Mouse (Mus musculus) CH12.LX (cell line): Measurements from ENCODE around the gene Dusp14. TPM values are rescaled to one million over a fixed set of nuclear protein-coding genes. Genes with fewer than 3 reads are reported as not detected.

ENCODE experiments used
- DNase-seq: peaks from one replicate; pipeline ENCODE4 v3.0.0-alpha.2; 2013; ENCODE audit errors: extremely low read depth
- H3K27ac ChIP-seq: 2 replicates; pipeline ENCODE4 v1.5.1; 2012; ENCODE audit warnings: low read depth, mild to moderate bottlenecking, control low read depth, moderate library complexity; ENCODE audit not compliant: insufficient read depth
- H3K27me3 ChIP-seq: replicated peaks from 2 replicates; pipeline ENCODE3; 2012; ENCODE audit warnings: inconsistent platforms
- H3K36me3 ChIP-seq, 2 experiments: replicated peaks in 1 of 2; 2 replicates each; pipeline versions ENCODE3 to v1.6.1; 2012; ENCODE audit warnings: inconsistent platforms in 1 of 2, low read length in 1 of 2, mild to moderate bottlenecking in 1 of 2, mixed read lengths in 1 of 2, moderate library complexity in 1 of 2; ENCODE audit not compliant: control insufficient read depth in 1 of 2, insufficient read depth in 1 of 2
- H3K4me1 ChIP-seq, 2 experiments: 2 replicates each; pipeline ENCODE4 v1.6.1; 2012; ENCODE audit warnings: inconsistent platforms in 1 of 2, moderate library complexity in 1 of 2; ENCODE audit not compliant: insufficient read depth in 2 of 2, control insufficient read depth in 1 of 2
- H3K4me2 ChIP-seq: 2 replicates; pipeline ENCODE4 v1.6.1; 2012; ENCODE audit warnings: low read depth, mild to moderate bottlenecking, control low read depth; ENCODE audit not compliant: poor library complexity, insufficient read depth, severe bottlenecking
- H3K4me3 ChIP-seq, 3 experiments: fragments of 150-350 bp in 1 of 3; sonication (generic) in 1 of 3; replicated peaks in 1 of 3; 2 replicates each; pipeline versions ENCODE3 to v1.5.1; 2011 to 2012; ENCODE audit warnings: low read depth in 2 of 3, low read length in 2 of 3, mild to moderate bottlenecking in 2 of 3, moderate library complexity in 2 of 3, control low read depth in 1 of 3, improper control_type of control experiment in 1 of 3, inconsistent platforms in 1 of 3, mixed read lengths in 1 of 3; ENCODE audit not compliant: poor library complexity in 1 of 3
- H3K79me2 ChIP-seq: replicated peaks from 2 replicates; pipeline ENCODE4 v1.6.1; 2012; ENCODE audit warnings: mild to moderate bottlenecking, moderate library complexity; ENCODE audit not compliant: control insufficient read depth, poor library complexity, insufficient read depth, severe bottlenecking; ENCODE audit errors: extremely low read depth
- H3K9ac ChIP-seq: 2 replicates; pipeline ENCODE4 v1.6.1; 2012; ENCODE audit warnings: low read depth, mild to moderate bottlenecking, control low read depth, moderate library complexity; ENCODE audit not compliant: insufficient read depth
- H3K9me3 ChIP-seq: replicated peaks from 2 replicates; pipeline ENCODE3; 2012; ENCODE audit warnings: low read length, inconsistent platforms, mixed read lengths
- BHLHE40 ChIP-seq: IDR thresholded peaks from 2 replicates; pipeline ENCODE4 v1.6.1; 2011; ENCODE audit warnings: mild to moderate bottlenecking, low read depth, low read length, improper control_type of control experiment
- CTCF ChIP-seq, 2 experiments: IDR thresholded peaks in 1 of 2; conservative IDR thresholded peaks in 1 of 2; 2 replicates each; pipeline ENCODE4 v1.5.1; 2011 to 2012; ENCODE audit warnings: low read depth in 2 of 2, low read length in 2 of 2, improper control_type of control experiment in 1 of 2, inconsistent platforms in 1 of 2, mild to moderate bottlenecking in 1 of 2, moderate library complexity in 1 of 2
- ETS1 ChIP-seq: conservative IDR thresholded peaks from 2 replicates; pipeline ENCODE4 v1.6.1; 2012; ENCODE audit warnings: low read depth, mild to moderate bottlenecking, inconsistent platforms, low read length, improper control_type of control experiment, moderate library complexity
- GABPA ChIP-seq: IDR thresholded peaks from 2 replicates; pipeline ENCODE4 v1.6.1; 2012; ENCODE audit warnings: low read depth, low read length, improper control_type of control experiment, inconsistent platforms; ENCODE audit not compliant: insufficient replicate concordance
- IRF4 ChIP-seq: IDR thresholded peaks from 2 replicates; pipeline ENCODE4 v1.6.1; 2014; ENCODE audit warnings: low read depth, mild to moderate bottlenecking, inconsistent platforms, low read length, improper control_type of control experiment
- JUN ChIP-seq: IDR thresholded peaks from 2 replicates; pipeline ENCODE4 v1.6.1; 2011; ENCODE audit warnings: low read depth, mild to moderate bottlenecking, low read length, improper control_type of control experiment, moderate library complexity; ENCODE audit not compliant: insufficient read depth
- JUND ChIP-seq: conservative IDR thresholded peaks from 2 replicates; pipeline ENCODE4 v1.6.1; 2011; ENCODE audit warnings: low read depth, low read length, improper control_type of control experiment
- KAT2A ChIP-seq: IDR thresholded peaks from 2 replicates; pipeline ENCODE4 v1.6.1; 2012; ENCODE audit warnings: low read length, improper control_type of control experiment, inconsistent platforms; ENCODE audit not compliant: insufficient replicate concordance
- MAFK ChIP-seq: IDR thresholded peaks from 2 replicates; pipeline ENCODE4 v1.6.1; 2011; ENCODE audit warnings: low read length, improper control_type of control experiment; ENCODE audit not compliant: insufficient replicate concordance
- MAX ChIP-seq: IDR thresholded peaks from 2 replicates; pipeline ENCODE4 v1.6.1; 2011; ENCODE audit warnings: low read length, improper control_type of control experiment
- MEF2A ChIP-seq: IDR thresholded peaks from 2 replicates; pipeline ENCODE4 v1.6.1; 2014; ENCODE audit warnings: low read depth, mild to moderate bottlenecking, inconsistent platforms, low read length, improper control_type of control experiment, borderline replicate concordance
- MXI1 ChIP-seq: IDR thresholded peaks from 2 replicates; pipeline ENCODE4 v1.6.1; 2011; ENCODE audit warnings: mild to moderate bottlenecking, low read depth, low read length, improper control_type of control experiment
- MYC ChIP-seq: IDR thresholded peaks from 2 replicates; pipeline ENCODE4 v1.6.1; 2011; ENCODE audit warnings: low read depth, mild to moderate bottlenecking, improper control_type of control experiment, low read length
- NELFE ChIP-seq: IDR thresholded peaks from 2 replicates; pipeline ENCODE4 v1.6.1; 2011; ENCODE audit warnings: low read depth, low read length, improper control_type of control experiment
- PAX5 ChIP-seq: IDR thresholded peaks from 2 replicates; pipeline ENCODE4 v1.6.1; 2012; ENCODE audit warnings: low read length, inconsistent platforms, mixed read lengths
- POLR2A ChIP-seq: IDR thresholded peaks from 2 replicates; pipeline ENCODE4 v1.6.1; 2011; ENCODE audit warnings: low read depth, mild to moderate bottlenecking, improper control_type of control experiment, low read length
- RAD21 ChIP-seq: IDR thresholded peaks from 2 replicates; pipeline ENCODE4 v1.6.1; 2011; ENCODE audit warnings: low read depth, mild to moderate bottlenecking, low read length, improper control_type of control experiment, moderate library complexity
- SIN3A ChIP-seq: IDR thresholded peaks from 2 replicates; pipeline ENCODE4 v1.6.1; 2012; ENCODE audit warnings: low read length, improper control_type of control experiment, inconsistent platforms
- SMC3 ChIP-seq: IDR thresholded peaks from 2 replicates; pipeline ENCODE4 v1.6.1; 2011; ENCODE audit warnings: low read depth, low read length, improper control_type of control experiment
- TCF12 ChIP-seq: IDR thresholded peaks from 2 replicates; pipeline ENCODE4 v1.6.1; 2014; ENCODE audit warnings: low read depth, mild to moderate bottlenecking, inconsistent platforms, low read length, improper control_type of control experiment
- USF2 ChIP-seq: conservative IDR thresholded peaks from 2 replicates; pipeline ENCODE4 v1.6.1; 2011; ENCODE audit warnings: low read depth, low read length, improper control_type of control experiment
- ZC3H11A ChIP-seq: IDR thresholded peaks from 2 replicates; pipeline ENCODE4 v1.6.1; 2012; ENCODE audit warnings: low read depth, mild to moderate bottlenecking, inconsistent platforms, low read length, improper control_type of control experiment
- ZNF384 ChIP-seq: IDR thresholded peaks from 2 replicates; pipeline ENCODE4 v1.6.1; 2012; ENCODE audit warnings: low read depth, low read length, improper control_type of control experiment, inconsistent platforms
- dilution Hi-C: fragments of 300-500 bp; cut with MboI; formaldehyde crosslinking; loops from 2 replicates; pipeline ENCODE4 v1.14.3; 2020; ENCODE audit warnings: low sequenced_read_pairs; ENCODE audit not compliant: extremely low pct_unique_long_range_greater_than_20kb, extremely low pct_ligation_motif_present
- in situ Hi-C: fragments of 300-500 bp; cut with MboI; formaldehyde crosslinking; loops from 3 replicates; pipeline ENCODE4 v1.14.3; 2019; ENCODE audit warnings: low sequenced_read_pairs, low pct_ligation_motif_present, low pct_unique_long_range_greater_than_20kb, mixed read lengths
- polyA plus RNA-seq: library from polyadenylated mRNA; unstranded; fragments of >175 nt; gene quantifications from 2 replicates; pipeline ENCODE4 v1.2.1, GENCODE M21; 2012; ENCODE audit warnings: low read depth; ENCODE audit not compliant: insufficient read length
- total RNA-seq, 2 experiments: library from RNA; depleted of rRNA; stranded (reverse); fragments of 300-350 nt in 1 of 2; fragments of >200 nt in 1 of 2; gene quantifications; 2 replicates each; pipeline ENCODE4 v1.2.3; 2012 to 2014

Dusp14 gene
- total and polyA plus RNA-seq, 3 experiments, result 52.7 to 127 (median 124) TPM

DNA sequence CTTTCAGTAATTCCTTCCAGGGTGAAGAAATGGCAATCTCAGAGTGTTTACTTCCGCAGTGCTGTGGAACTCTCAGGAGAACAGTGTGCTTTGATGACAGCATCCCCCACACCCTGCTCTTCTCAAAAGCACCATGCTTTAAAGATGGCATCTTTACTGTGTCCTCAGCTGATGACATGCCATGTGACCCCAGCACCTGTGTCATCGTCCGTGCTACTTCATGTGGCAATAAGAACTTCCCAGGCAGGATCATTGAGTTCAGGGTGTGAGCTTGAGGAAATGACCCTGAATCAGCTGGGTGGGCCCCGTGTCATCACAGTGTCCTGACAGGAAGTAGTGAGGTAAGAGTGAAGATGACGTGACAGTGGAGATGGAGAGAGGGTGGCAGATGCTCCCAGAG, 36.5 kb downstream of the Dusp14 start:
- H3K9ac ChIP-seq, result no peak overlapping the region
- H3K27ac ChIP-seq, result no peak overlapping the region
- no peak overlapping the region for H3K4me3 ChIP-seq
- no peak for TF ChIP-seq RAD21
- dilution Hi-C loops, result no loop called here
- H3K27me3 ChIP-seq, result no peaks in the 10 kb centered on the region
- peaks cover 0 to 11% of the 10 kb centered on the region in 2 experiments; a peak in 2 of 4 replicates for H3K4me1 ChIP-seq
- H3K4me2 ChIP-seq, result no peak overlapping the region
- no peaks in the 10 kb centered on the region for H3K79me2 ChIP-seq
- H3K9me3 ChIP-seq, result no peaks in the 10 kb centered on the region
- in situ Hi-C loops, result no loop called here
- peaks cover 13 to 70% of the 10 kb centered on the region in 2 experiments for H3K36me3 ChIP-seq
- DNase-seq, result no peak

- H3K4me2 ChIP-seq, result no peak overlapping the region
- dilution Hi-C loops, result no loop called here
- H3K36me3 ChIP-seq, result peaks cover 19 to 74% of the 10 kb centered on the region in 2 experiments
- peak; percentile 45; the same call in 1 of the 2 replicates for TF ChIP-seq MAFK
- TF ChIP-seq MYC, result peak; percentile 86
- peak; percentile 90 for TF ChIP-seq MAX
- no peak for TF ChIP-seq TCF12
- TF ChIP-seq ZNF384, result peak; percentile 95
- peak; percentile 97 for TF ChIP-seq CTCF (conservative IDR thresholded peaks at IDR 0.05 in 1 of 2, IDR thresholded peaks at IDR 0.05 in 1 of 2; ENCODE audit: low read depth in 2 of 2, low read length in 2 of 2)
- TF ChIP-seq USF2, result peak; percentile 23; the same call in 1 of the 2 replicates
- TF ChIP-seq ETS1, result peak; percentile 38
- TF ChIP-seq POLR2A, result no peak
- TF ChIP-seq PAX5, result no peak
- 0 out of 2 replicates have a peak, but pooled peaks have one; percentile 23 for TF ChIP-seq JUND
- TF ChIP-seq NELFE, result peak; percentile 33; the same call in 1 of the 2 replicates
- 0 out of 2 replicates have a peak, but pooled peaks have one; percentile 38 for TF ChIP-seq ZC3H11A
- peak; percentile 75 for TF ChIP-seq BHLHE40
- TF ChIP-seq JUN, result peak; percentile 61
- TF ChIP-seq SMC3, result peak; percentile 91
- TF ChIP-seq SIN3A, result peak; percentile 73; the same call in 1 of the 2 replicates
- TF ChIP-seq GABPA, result no peak
- no peak for TF ChIP-seq KAT2A
- TF ChIP-seq MXI1, result peak; percentile 83
- peak; percentile 42; the same call in 1 of the 2 replicates for TF ChIP-seq MEF2A
- TF ChIP-seq RAD21, result peak; percentile 90
- TF ChIP-seq IRF4, result peak; percentile 84
- no peaks in the 10 kb centered on the region for H3K9me3 ChIP-seq
- DNase-seq, result peak; percentile 85
- in situ Hi-C loops, result no loop called here
- H3K79me2 ChIP-seq, result no peaks in the 10 kb centered on the region
- H3K4me3 ChIP-seq, result peak overlapping the region in 1 of 3 experiments; percentile 5
- no peak overlapping the region for H3K27ac ChIP-seq
- H3K4me1 ChIP-seq, result peaks cover 0 to 11% of the 10 kb centered on the region in 2 experiments; a peak in 2 of 4 replicates
- no peaks in the 10 kb centered on the region for H3K27me3 ChIP-seq
- H3K9ac ChIP-seq, result no peak overlapping the region
Measured at GRCm38 (mm10) chr11:84031971-84032370, 37.1 kb downstream of the Dusp14 start.
